Mouse (Mus musculus) inflammation-experienced regulatory T-cells (primary cell): ENCODE results near the gene Ip6k1. TPM values are rescaled to one million over a fixed set of nuclear protein-coding genes. Genes with fewer than 3 reads are reported as not detected.

Experiments used
- polyA plus RNA-seq, 2 experiments: library from polyadenylated mRNA; unstranded; fragments of 100-300 nt; shearing (Covaris generic); gene quantifications; one replicate each; pipeline ENCODE4 v1.2.1; 2017

Gene Ip6k1
- 100 to 1,000 TPM; 118 to 147 TPM for polyA plus RNA-seq

GRCm38 (mm10) chr9:108001922-108002770 is at the start of gene Ip6k1:
Gene Ip6k1, plus strand, starts transcription at chr9:108002501.

GRCm38 (mm10) chr9:107975399-107976386 is 26.6 kb upstream of the Ip6k1 start, which contains the start of gene Uba7:
Gene Uba7, plus strand, starts transcription at chr9:107975505.

GRCm38 (mm10) chr9:107982681-107983346 is 19.5 kb upstream of the Ip6k1 start, which contains the start of gene Gm20661:
Gene Gm20661, plus strand, starts transcription at chr9:107983058.

GRCm38 (mm10) chr9:107985131-107986119 is 16.9 kb upstream of the Ip6k1 start, which contains the start of gene Inka1:
Gene Inka1, minus strand, starts transcription at chr9:107985879.

GRCm38 (mm10) chr9:107992197-107992596 is 10.1 kb upstream of the Ip6k1 start, which contains the start of gene Cdhr4:
Gene Cdhr4, plus strand, starts transcription at chr9:107992497.

GRCm38 (mm10) chr9:107996049-107996448 is 6.3 kb upstream of the Ip6k1 start, which contains the start of gene Gm20662:
Gene Gm20662, plus strand, starts transcription at chr9:107996349.

GRCm38 (mm10) chr9:108049016-108049455 is 46.7 kb downstream of the Ip6k1 start, which contains the start of gene Gmppb:
Gene Gmppb, plus strand, starts transcription at chr9:108049242.

GRCm38 (mm10) chr9:108052885-108053664 is 50.8 kb downstream of the Ip6k1 start, which contains the start of gene Amigo3:
Gene Amigo3, plus strand, starts transcription at chr9:108053159.

GRCm38 (mm10) chr9:108080168-108080567 is 77.9 kb downstream of the Ip6k1 start, which contains the start of gene Mst1:
Gene Mst1, plus strand, starts transcription at chr9:108080436.

GRCm38 (mm10) chr9:108082988-108083431 is 80.7 kb downstream of the Ip6k1 start, which contains the start of gene Rnf123:
Gene Rnf123, minus strand, starts transcription at chr9:108083346.

GRCm38 (mm10) chr9:108094184-108094941 is 92.1 kb downstream of the Ip6k1 start, which contains the start of gene Apeh:
Gene Apeh, minus strand, starts transcription at chr9:108094606.

Other genes with a start within 250 kb of the Ip6k1 start
- gene Rbm5, start 231.5 kb upstream of the Ip6k1 start, polyA plus RNA-seq = 100 to 1,000 TPM; 287 to 306 TPM
- gene Rbm6, start 129.3 kb upstream of the Ip6k1 start, polyA plus RNA-seq = 100 to 1,000 TPM in 1 of 2 experiments, 10 to 100 TPM in 1; 94.7 to 118 TPM
- gene Mon1a, start 114.3 kb upstream of the Ip6k1 start, polyA plus RNA-seq = 10 to 100 TPM; 22.2 to 26.6 TPM
- gene Mst1r, start 95.6 kb upstream of the Ip6k1 start, polyA plus RNA-seq = 1 to 10 TPM in 1 of 2 experiments, under 1 TPM in 1; 0.17 to 3.5 TPM
- gene Actl11, start 74.0 kb upstream of the Ip6k1 start, polyA plus RNA-seq = not detected
- 1 to 10 TPM in 1 of 2 experiments, under 1 TPM in 1; 0.12 to 2.5 TPM for gene Camkv, start 66.8 kb upstream of the Ip6k1 start, polyA plus RNA-seq
- gene Traip, start 52.4 kb upstream of the Ip6k1 start, polyA plus RNA-seq = 1 to 10 TPM; 3.8 to 8.5 TPM
- 100 to 1,000 TPM; 252 to 291 TPM for gene Uba7, start 27.0 kb upstream of the Ip6k1 start, polyA plus RNA-seq
- under 1 TPM in 1 of 2 experiments, not detected in 1; 0.14 TPM for gene Gm20661, start 19.4 kb upstream of the Ip6k1 start, polyA plus RNA-seq
- gene Inka1, start 16.6 kb upstream of the Ip6k1 start, polyA plus RNA-seq = 1 to 10 TPM in 1 of 2 experiments, under 1 TPM in 1; 0.25 to 1.5 TPM
- gene Cdhr4, start 10.0 kb upstream of the Ip6k1 start, polyA plus RNA-seq = under 1 TPM; 0.06 to 0.82 TPM
- not detected for gene Gm20662, start 6.2 kb upstream of the Ip6k1 start, polyA plus RNA-seq
- gene Gmppb, start 46.7 kb downstream of the Ip6k1 start, polyA plus RNA-seq = 10 to 100 TPM; 28.8 to 32.0 TPM
- 1 to 10 TPM in 1 of 2 experiments, under 1 TPM in 1; 0.91 to 3.9 TPM for gene Amigo3, start 50.7 kb downstream of the Ip6k1 start, polyA plus RNA-seq
- gene Mst1, start 77.9 kb downstream of the Ip6k1 start, polyA plus RNA-seq = 1 to 10 TPM; 2.0 to 3.1 TPM
- gene Rnf123, start 80.8 kb downstream of the Ip6k1 start, polyA plus RNA-seq = 100 to 1,000 TPM; 114 to 160 TPM
- gene Apeh, start 92.1 kb downstream of the Ip6k1 start, polyA plus RNA-seq = 100 to 1,000 TPM; 122 to 135 TPM
- under 1 TPM; 0.51 to 0.62 TPM for gene Bsn, start 187.9 kb downstream of the Ip6k1 start, polyA plus RNA-seq